Mouse (Mus musculus): ENCODE results near the gene Mcm3ap.

Mcm3ap gene

GRCm38 (mm10) chr10:76468203-76469162 is at the start of gene Mcm3ap, which contains the start of gene Ybey:
Gene Mcm3ap (plus strand): TSS chr10:76468927.
Gene Ybey (minus strand): TSS chr10:76469114.
- peak; percentile 90 for DNase-seq (ENCODE audit: low spot score)

GRCm38 (mm10) chr10:76425674-76426073 is 43.1 kb upstream of the Mcm3ap start:
- DNase-seq (ENCODE audit: low spot score): no peak

- DNase-seq (ENCODE audit: low spot score): no peak
Observed at GRCm38 (mm10) chr10:76433925-76434324, 34.8 kb upstream of the Mcm3ap start.

- DNase-seq (ENCODE audit: low spot score): no peak
Observed at GRCm38 (mm10) chr10:76439107-76439890, 29.4 kb upstream of the Mcm3ap start.

- no peak for DNase-seq (ENCODE audit: low spot score)
Observed at GRCm38 (mm10) chr10:76440281-76440680, 28.4 kb upstream of the Mcm3ap start, which contains the start of gene AC141477.1. Gene AC141477.1 (minus strand): TSS chr10:76440444.

- DNase-seq (ENCODE audit: low spot score): peak; percentile 97
Observed at GRCm38 (mm10) chr10:76442178-76443088, 26.3 kb upstream of the Mcm3ap start, which contains the start of gene Pcnt. Gene Pcnt (minus strand): TSS chr10:76442786.

GRCm38 (mm10) chr10:76445996-76446681 is 22.6 kb upstream of the Mcm3ap start:
- peak; percentile 78 for DNase-seq (ENCODE audit: low spot score)

- no peak for DNase-seq (ENCODE audit: low spot score)
Observed at GRCm38 (mm10) chr10:76447406-76448229, 21.1 kb upstream of the Mcm3ap start.

GRCm38 (mm10) chr10:76448851-76449250 is 19.9 kb upstream of the Mcm3ap start, which contains the start of gene 2610028H24Rik:
Gene 2610028H24Rik (plus strand): TSS chr10:76449081.
- DNase-seq (ENCODE audit: low spot score): no peak

GRCm38 (mm10) chr10:76455289-76455688 is 13.4 kb upstream of the Mcm3ap start:
- no peak for DNase-seq (ENCODE audit: low spot score)

GRCm38 (mm10) chr10:76461255-76461654 is 7.5 kb upstream of the Mcm3ap start:
- DNase-seq (ENCODE audit: low spot score): no peak

GRCm38 (mm10) chr10:76462312-76462711 is 6.4 kb upstream of the Mcm3ap start:
- DNase-seq (ENCODE audit: low spot score): no peak

- no peak for DNase-seq (ENCODE audit: low spot score)
Observed at GRCm38 (mm10) chr10:76462721-76463120, 6.0 kb upstream of the Mcm3ap start.

- DNase-seq (ENCODE audit: low spot score): no peak
Observed at GRCm38 (mm10) chr10:76473759-76474158, 5.0 kb downstream of the Mcm3ap start.

- no peak for DNase-seq (ENCODE audit: low spot score)
Observed at GRCm38 (mm10) chr10:76480851-76481250, 12.1 kb downstream of the Mcm3ap start.

GRCm38 (mm10) chr10:76481480-76481879 is 12.8 kb downstream of the Mcm3ap start:
- DNase-seq (ENCODE audit: low spot score): no peak

GRCm38 (mm10) chr10:76486302-76486701 is 17.6 kb downstream of the Mcm3ap start:
- DNase-seq (ENCODE audit: low spot score): no peak

- DNase-seq (ENCODE audit: low spot score): no peak
Observed at GRCm38 (mm10) chr10:76488265-76488664, 19.5 kb downstream of the Mcm3ap start.

- no peak for DNase-seq (ENCODE audit: low spot score)
Observed at GRCm38 (mm10) chr10:76489205-76489604, 20.5 kb downstream of the Mcm3ap start.

GRCm38 (mm10) chr10:76493527-76493926 is 24.8 kb downstream of the Mcm3ap start:
- no peak for DNase-seq (ENCODE audit: low spot score)
